Mouse (Mus musculus) embryonic facial prominence, embryonic 13.5 days (tissue): Measurements from ENCODE around the gene Tsc1. TPM values are rescaled to one million over a fixed set of nuclear protein-coding genes. Genes with fewer than 3 reads are reported as not detected.
A peak's percentile ranks its signal among the peaks of the same experiment; 100 is the strongest.

Experiments used
- ATAC-seq: fragments of 200-750 bp; cut with Nextera tagmentation; 2 replicates; pipeline ENCODE4 v1.8.0; 2017; ENCODE audit warnings: low read depth; ENCODE audit not compliant: insufficient number of reproducible peaks, insufficient read depth, low FRiP score, low TSS enrichment
- H3K27ac ChIP-seq: fragments of 300-500 bp; sonication (generic); 2 replicates; pipeline ENCODE4 v1.5.1; 2015; ENCODE audit warnings: moderate library complexity, mild to moderate bottlenecking, inconsistent platforms
- H3K27me3 ChIP-seq: fragments of 300-500 bp; sonication (generic); 2 replicates; pipeline ENCODE4 v1.6.1; 2015; ENCODE audit warnings: mild to moderate bottlenecking, inconsistent platforms
- H3K36me3 ChIP-seq: fragments of 300-500 bp; sonication (generic); 2 replicates; pipeline ENCODE4 v1.6.1; 2015; ENCODE audit warnings: mild to moderate bottlenecking, inconsistent platforms
- H3K4me1 ChIP-seq: fragments of 300-500 bp; sonication (generic); 2 replicates; pipeline ENCODE4 v1.6.1; 2015; ENCODE audit warnings: inconsistent platforms
- H3K4me2 ChIP-seq: fragments of 300-500 bp; sonication (generic); 2 replicates; pipeline ENCODE4 v1.6.1; 2015; ENCODE audit warnings: moderate library complexity, mild to moderate bottlenecking, inconsistent platforms
- H3K4me3 ChIP-seq: fragments of 300-500 bp; sonication (generic); 2 replicates; pipeline ENCODE4 v1.5.1; 2015; ENCODE audit warnings: mild to moderate bottlenecking, inconsistent platforms
- H3K9ac ChIP-seq: fragments of 300-500 bp; sonication (generic); 2 replicates; pipeline ENCODE4 v1.6.1; 2015; ENCODE audit warnings: mild to moderate bottlenecking, inconsistent platforms
- H3K9me3 ChIP-seq: fragments of 300-500 bp; sonication (generic); 2 replicates; pipeline ENCODE4 v1.6.1; 2016; ENCODE audit warnings: inconsistent platforms
- WGBS: fragments of 180-500 bp; shearing (Covaris S2); methylation state at CpG from one replicate; pipeline ENCODE4 v1.1.7; 2015; ENCODE audit warnings: mixed read lengths; 5-methylcytosine and 5-hydroxymethylcytosine counted together
- polyA plus RNA-seq: library from polyadenylated mRNA; unstranded; fragments of >200 nt; fragmentation: Nextera tagmentation; extraction: Ambion mirVana; gene quantifications from 2 replicates; pipeline ENCODE4 v1.2.1, GENCODE M21; 2015

Gene Tsc1
- polyA plus RNA-seq, 1 experiment from 2014 or later, result 23.9 TPM

GRCm38 (mm10) chr2:28617498-28618486 lies 23.2 kb upstream of the Tsc1 start:
- 0 out of 2 replicates have a peak, but pooled peaks cover 4% of the 10 kb centered on the region for H3K4me1 ChIP-seq
- no peak for ATAC-seq
- H3K27ac ChIP-seq, result no peak overlapping the region
- H3K4me3 ChIP-seq, result no peak overlapping the region
- H3K27me3 ChIP-seq, result peaks cover 30% of the 10 kb centered on the region
- H3K36me3 ChIP-seq, result no peaks in the 10 kb centered on the region
- H3K9me3 ChIP-seq, result no peaks in the 10 kb centered on the region
- no peak overlapping the region for H3K4me2 ChIP-seq
- H3K9ac ChIP-seq, result no peak overlapping the region
- 69% methylated on average over 8 of the region's 8 CpGs for WGBS

- no peak overlapping the region for H3K27ac ChIP-seq
- no peak overlapping the region for H3K4me2 ChIP-seq
- H3K9me3 ChIP-seq, result no peaks in the 10 kb centered on the region
- H3K27me3 ChIP-seq, result peaks cover 30% of the 10 kb centered on the region
- no peak overlapping the region for H3K4me3 ChIP-seq
- no peaks in the 10 kb centered on the region for H3K36me3 ChIP-seq
- 0 out of 2 replicates have a peak, but pooled peaks cover 4% of the 10 kb centered on the region for H3K4me1 ChIP-seq
- no peak for ATAC-seq
- no peak overlapping the region for H3K9ac ChIP-seq
- 84% methylated on average over 6 of the region's 6 CpGs for WGBS
Observed at GRCm38 (mm10) chr2:28618777-28619336, 22.2 kb upstream of the Tsc1 start.

GRCm38 (mm10) chr2:28619369-28619768 lies 21.7 kb upstream of the Tsc1 start:
- Histone ChIP-seq H3K9me3 (no peaks in the 10 kb centered on the region), H3K4me2 (no peak overlapping the region), H3K36me3 (no peaks in the 10 kb centered on the region), H3K27me3 (peaks cover 30% of the 10 kb centered on the region), H3K4me1 (0 out of 2 replicates have a peak, but pooled peaks cover 4% of the 10 kb centered on the region), H3K9ac (no peak overlapping the region), H3K27ac (no peak overlapping the region), H3K4me3 (no peak overlapping the region)
- WGBS, result 83% methylated on average over 6 of the region's 6 CpGs
- ATAC-seq, result no peak

- 66% methylated on average over 10 of the region's 10 CpGs for WGBS
- no peaks in the 10 kb centered on the region for H3K36me3 ChIP-seq
- H3K4me1 ChIP-seq, result 0 out of 2 replicates have a peak, but pooled peaks cover 4% of the 10 kb centered on the region
- no peaks in the 10 kb centered on the region for H3K9me3 ChIP-seq
- H3K27ac ChIP-seq, result no peak overlapping the region
- H3K27me3 ChIP-seq, result peaks cover 30% of the 10 kb centered on the region
- H3K4me2 ChIP-seq, result no peak overlapping the region
- ATAC-seq, result no peak
- no peak overlapping the region for H3K4me3 ChIP-seq
- no peak overlapping the region for H3K9ac ChIP-seq
Observed at GRCm38 (mm10) chr2:28620522-28620921, 20.5 kb upstream of the Tsc1 start.

- H3K27ac ChIP-seq, result no peak overlapping the region
- 0 out of 2 replicates have a peak, but pooled peaks cover 4% of the 10 kb centered on the region for H3K4me1 ChIP-seq
- H3K27me3 ChIP-seq, result peaks cover 30% of the 10 kb centered on the region
- H3K36me3 ChIP-seq, result no peaks in the 10 kb centered on the region
- no peak overlapping the region for H3K9ac ChIP-seq
- H3K4me3 ChIP-seq, result no peak overlapping the region
- ATAC-seq, result no peak
- no peak overlapping the region; the same call in 1 of the 2 replicates for H3K4me2 ChIP-seq
- no peaks in the 10 kb centered on the region for H3K9me3 ChIP-seq
- 23% methylated on average over 2 of the region's 2 CpGs for WGBS
Observed at GRCm38 (mm10) chr2:28621111-28621510, 19.9 kb upstream of the Tsc1 start.

GRCm38 (mm10) chr2:28621664-28622171 lies 19.3 kb upstream of the Tsc1 start, which contains the start of gene Gfi1b:
TSS of gene Gfi1b (minus strand) at chr2:28621982.
- peak within 1 kb of the TSS; percentile 27 for H3K4me2 ChIP-seq
- no peak within 1 kb of the TSS for H3K27ac ChIP-seq
- H3K4me1 ChIP-seq, result 0 out of 2 replicates have a peak, but pooled peaks cover 4% of the 10 kb centered on the region
- peaks cover 30% of the 10 kb centered on the region for H3K27me3 ChIP-seq
- H3K9ac ChIP-seq, result no peak within 1 kb of the TSS
- 0 out of 2 replicates have a peak within 1 kb of the TSS, but pooled peaks have one; percentile 1 for H3K4me3 ChIP-seq
- 5% methylated on average over 16 of the region's 16 CpGs for WGBS
- no peak for ATAC-seq
- H3K36me3 ChIP-seq, result no peaks in the 10 kb centered on the region
- H3K9me3 ChIP-seq, result no peaks in the 10 kb centered on the region

GRCm38 (mm10) chr2:28622521-28623124 lies 18.4 kb upstream of the Tsc1 start:
- ATAC-seq, result no peak
- Histone ChIP-seq H3K27me3 (peaks cover 30% of the 10 kb centered on the region), H3K9me3 (no peaks in the 10 kb centered on the region), H3K4me1 (0 out of 2 replicates have a peak, but pooled peaks cover 4% of the 10 kb centered on the region), H3K9ac (no peak overlapping the region), H3K36me3 (no peaks in the 10 kb centered on the region), H3K4me3 (no peak overlapping the region), H3K27ac (no peak overlapping the region), H3K4me2 (no peak overlapping the region)
- WGBS, result 19% methylated on average over 10 of the region's 10 CpGs

GRCm38 (mm10) chr2:28624870-28625269 lies 16.2 kb upstream of the Tsc1 start:
- no peak for ATAC-seq
- no peak overlapping the region for H3K9ac ChIP-seq
- 89% methylated on average over 3 of the region's 3 CpGs for WGBS

GRCm38 (mm10) chr2:28626038-28626437 lies 15.0 kb upstream of the Tsc1 start:
- H3K27ac ChIP-seq, result no peak overlapping the region
- H3K27me3 ChIP-seq, result peaks cover 16% of the 10 kb centered on the region
- no peak for ATAC-seq
- 77% methylated on average over 3 of the region's 3 CpGs for WGBS
- H3K9ac ChIP-seq, result no peak overlapping the region
- 0 out of 2 replicates have a peak, but pooled peaks cover 4% of the 10 kb centered on the region for H3K4me1 ChIP-seq
- H3K9me3 ChIP-seq, result no peaks in the 10 kb centered on the region
- H3K4me2 ChIP-seq, result no peak overlapping the region
- H3K36me3 ChIP-seq, result no peaks in the 10 kb centered on the region
- H3K4me3 ChIP-seq, result no peak overlapping the region

More at GRCm38 (mm10) chr2:28624870-28625269, 16.2 kb upstream of the Tsc1 start:
- 0 out of 2 replicates have a peak, but pooled peaks cover 4% of the 10 kb centered on the region for H3K4me1 ChIP-seq
- no peak overlapping the region for H3K4me2 ChIP-seq
- no peaks in the 10 kb centered on the region for H3K36me3 ChIP-seq
- no peak overlapping the region for H3K27ac ChIP-seq
- H3K9me3 ChIP-seq, result no peaks in the 10 kb centered on the region
- peaks cover 23% of the 10 kb centered on the region for H3K27me3 ChIP-seq
- no peak overlapping the region for H3K4me3 ChIP-seq

- Histone ChIP-seq H3K27me3 (no peaks in the 10 kb centered on the region), H3K9me3 (no peaks in the 10 kb centered on the region), H3K9ac (no peak overlapping the region), H3K4me2 (no peak overlapping the region), H3K36me3 (no peaks in the 10 kb centered on the region), H3K4me3 (no peak overlapping the region), H3K4me1 (no peaks in the 10 kb centered on the region), H3K27ac (no peak overlapping the region)
- WGBS, result 57% methylated on average over 2 of the region's 2 CpGs
- no peak for ATAC-seq
Observed at GRCm38 (mm10) chr2:28628053-28628452, 13.0 kb upstream of the Tsc1 start.

- H3K27ac ChIP-seq, result no peak overlapping the region
- no peak overlapping the region for H3K9ac ChIP-seq
- no peak for ATAC-seq
- no peak overlapping the region for H3K4me2 ChIP-seq
- H3K4me3 ChIP-seq, result no peak overlapping the region
- no peaks in the 10 kb centered on the region for H3K27me3 ChIP-seq
- 47% methylated on average over 4 of the region's 4 CpGs for WGBS
- no peaks in the 10 kb centered on the region for H3K4me1 ChIP-seq
- no peaks in the 10 kb centered on the region for H3K9me3 ChIP-seq
- H3K36me3 ChIP-seq, result no peaks in the 10 kb centered on the region
Observed at GRCm38 (mm10) chr2:28629911-28630381, 11.1 kb upstream of the Tsc1 start.
